Mouse (Mus musculus): ENCODE measurements around the gene Xylt1. TPM values are rescaled to one million over a fixed set of nuclear protein-coding genes. Genes with fewer than 3 reads are reported as not detected.
A peak's percentile ranks its signal among the peaks of the same experiment; 100 is the strongest.

Gene Xylt1
- polyA plus RNA-seq, 1 experiment from 2014 or later, result 2.9 TPM

- Histone ChIP-seq H3K4me3 (ENCODE audit: low read length) (no peak overlapping the region), H3K27me3 (replicated peaks; ENCODE audit: control insufficient read depth, insufficient read depth, low read length) (no peaks in the 10 kb centered on the region), H3K9ac (ENCODE audit: low read depth, low read length) (no peak overlapping the region), H3K4me1 (ENCODE audit: control insufficient read depth, insufficient read depth, low read depth, low read length) (peaks cover 2% of the 10 kb centered on the region), H3K27ac (ENCODE audit: low read depth, low read length) (no peak overlapping the region), H3K36me3 (ENCODE audit: control insufficient read depth, insufficient read depth, low read length) (no peaks in the 10 kb centered on the region), H3K9me3 (ENCODE audit: control insufficient read depth, low read length) (no peaks in the 10 kb centered on the region), H3K4me2 (ENCODE audit: low read length) (no peak overlapping the region)
- ATAC-seq, result no peak
- WGBS, result 90% methylated on average over 4 of the region's 4 CpGs
Measured at GRCm38 (mm10) chr7:117426366-117426765, 45.6 kb downstream of the Xylt1 start.

GRCm38 (mm10) chr7:117428690-117429224 lies 48.0 kb downstream of the Xylt1 start:
- H3K4me2 ChIP-seq (ENCODE audit: low read length), result no peak overlapping the region
- no peaks in the 10 kb centered on the region; the same call in 1 of the 2 replicates for H3K4me1 ChIP-seq (ENCODE audit: control insufficient read depth, insufficient read depth, low read depth, low read length)
- H3K36me3 ChIP-seq (ENCODE audit: control insufficient read depth, insufficient read depth, low read length), result no peaks in the 10 kb centered on the region
- 48% methylated on average over 8 of the region's 8 CpGs for WGBS
- no peaks in the 10 kb centered on the region for H3K27me3 ChIP-seq (replicated peaks; ENCODE audit: control insufficient read depth, insufficient read depth, low read length)
- H3K27ac ChIP-seq (ENCODE audit: low read depth, low read length), result no peak overlapping the region
- no peak overlapping the region for H3K4me3 ChIP-seq (ENCODE audit: low read length)
- no peak for ATAC-seq
- no peaks in the 10 kb centered on the region for H3K9me3 ChIP-seq (ENCODE audit: control insufficient read depth, low read length)
- no peak overlapping the region for H3K9ac ChIP-seq (ENCODE audit: low read depth, low read length)

GRCm38 (mm10) chr7:117429483-117429882 lies 48.7 kb downstream of the Xylt1 start:
- Histone ChIP-seq H3K9ac (ENCODE audit: low read depth, low read length) (no peak overlapping the region), H3K36me3 (ENCODE audit: control insufficient read depth, insufficient read depth, low read length) (no peaks in the 10 kb centered on the region), H3K27me3 (replicated peaks; ENCODE audit: control insufficient read depth, insufficient read depth, low read length) (no peaks in the 10 kb centered on the region), H3K4me2 (ENCODE audit: low read length) (no peak overlapping the region), H3K4me1 (ENCODE audit: control insufficient read depth, insufficient read depth, low read depth, low read length) (no peaks in the 10 kb centered on the region; the same call in 1 of the 2 replicates), H3K27ac (ENCODE audit: low read depth, low read length) (no peak overlapping the region), H3K4me3 (ENCODE audit: low read length) (no peak overlapping the region), H3K9me3 (ENCODE audit: control insufficient read depth, low read length) (no peaks in the 10 kb centered on the region)
- ATAC-seq, result no peak
- 84% methylated on average over 5 of the region's 5 CpGs for WGBS

GRCm38 (mm10) chr7:117429895-117430294 lies 49.1 kb downstream of the Xylt1 start:
- WGBS, result 65% methylated on average over 3 of the region's 3 CpGs
- no peaks in the 10 kb centered on the region; the same call in 1 of the 2 replicates for H3K4me1 ChIP-seq (ENCODE audit: control insufficient read depth, insufficient read depth, low read depth, low read length)
- ATAC-seq, result no peak
- no peaks in the 10 kb centered on the region for H3K9me3 ChIP-seq (ENCODE audit: control insufficient read depth, low read length)
- no peaks in the 10 kb centered on the region for H3K27me3 ChIP-seq (replicated peaks; ENCODE audit: control insufficient read depth, insufficient read depth, low read length)
- no peak overlapping the region for H3K9ac ChIP-seq (ENCODE audit: low read depth, low read length)
- H3K36me3 ChIP-seq (ENCODE audit: control insufficient read depth, insufficient read depth, low read length), result no peaks in the 10 kb centered on the region
- H3K4me3 ChIP-seq (ENCODE audit: low read length), result no peak overlapping the region
- H3K4me2 ChIP-seq (ENCODE audit: low read length), result no peak overlapping the region
- no peak overlapping the region for H3K27ac ChIP-seq (ENCODE audit: low read depth, low read length)

GRCm38 (mm10) chr7:117430361-117430935 lies 49.7 kb downstream of the Xylt1 start:
- Histone ChIP-seq H3K27me3 (replicated peaks; ENCODE audit: control insufficient read depth, insufficient read depth, low read length) (no peaks in the 10 kb centered on the region), H3K4me2 (ENCODE audit: low read length) (no peak overlapping the region)
- 86% methylated on average over 5 of the region's 5 CpGs for WGBS

GRCm38 (mm10) chr7:117433641-117434040 lies 52.9 kb downstream of the Xylt1 start:
- ATAC-seq, result no peak
- WGBS, result 63% methylated on average over 9 of the region's 9 CpGs

More at GRCm38 (mm10) chr7:117430361-117430935, 49.7 kb downstream of the Xylt1 start:
- Histone ChIP-seq H3K9me3 (ENCODE audit: control insufficient read depth, low read length) (no peaks in the 10 kb centered on the region), H3K27ac (ENCODE audit: low read depth, low read length) (no peak overlapping the region), H3K4me3 (ENCODE audit: low read length) (no peak overlapping the region), H3K36me3 (ENCODE audit: control insufficient read depth, insufficient read depth, low read length) (no peaks in the 10 kb centered on the region), H3K4me1 (ENCODE audit: control insufficient read depth, insufficient read depth, low read depth, low read length) (no peaks in the 10 kb centered on the region; the same call in 1 of the 2 replicates), H3K9ac (ENCODE audit: low read depth, low read length) (no peak overlapping the region)
- ATAC-seq, result no peak

GRCm38 (mm10) chr7:117435091-117435490 lies 54.3 kb downstream of the Xylt1 start:
- Histone ChIP-seq H3K9me3 (ENCODE audit: control insufficient read depth, low read length) (no peaks in the 10 kb centered on the region), H3K4me3 (ENCODE audit: low read length) (no peak overlapping the region), H3K27me3 (replicated peaks; ENCODE audit: control insufficient read depth, insufficient read depth, low read length) (no peaks in the 10 kb centered on the region), H3K4me1 (ENCODE audit: control insufficient read depth, insufficient read depth, low read depth, low read length) (peaks cover 7% of the 10 kb centered on the region), H3K27ac (ENCODE audit: low read depth, low read length) (peak overlapping the region; percentile 57), H3K4me2 (ENCODE audit: low read length) (no peak overlapping the region), H3K9ac (ENCODE audit: low read depth, low read length) (no peak overlapping the region), H3K36me3 (ENCODE audit: control insufficient read depth, insufficient read depth, low read length) (no peaks in the 10 kb centered on the region)
- WGBS, result 80% methylated on average over 3 of the region's 3 CpGs
- no peak for ATAC-seq

More at GRCm38 (mm10) chr7:117433641-117434040, 52.9 kb downstream of the Xylt1 start:
- no peaks in the 10 kb centered on the region for H3K9me3 ChIP-seq (ENCODE audit: control insufficient read depth, low read length)
- no peaks in the 10 kb centered on the region for H3K36me3 ChIP-seq (ENCODE audit: control insufficient read depth, insufficient read depth, low read length)
- peaks cover 1% of the 10 kb centered on the region for H3K4me1 ChIP-seq (ENCODE audit: control insufficient read depth, insufficient read depth, low read depth, low read length)
- peak overlapping the region; percentile 11; the same call in 1 of the 2 replicates for H3K27ac ChIP-seq (ENCODE audit: low read depth, low read length)
- no peak overlapping the region for H3K9ac ChIP-seq (ENCODE audit: low read depth, low read length)
- no peak overlapping the region for H3K4me2 ChIP-seq (ENCODE audit: low read length)
- H3K27me3 ChIP-seq (replicated peaks; ENCODE audit: control insufficient read depth, insufficient read depth, low read length), result no peaks in the 10 kb centered on the region
- no peak overlapping the region for H3K4me3 ChIP-seq (ENCODE audit: low read length)

GRCm38 (mm10) chr7:117435730-117436441 lies 55.1 kb downstream of the Xylt1 start:
- Histone ChIP-seq H3K9ac (ENCODE audit: low read depth, low read length) (no peak overlapping the region), H3K4me1 (ENCODE audit: control insufficient read depth, insufficient read depth, low read depth, low read length) (peaks cover 7% of the 10 kb centered on the region), H3K27ac (ENCODE audit: low read depth, low read length) (peak overlapping the region; percentile 57), H3K4me2 (ENCODE audit: low read length) (no peak overlapping the region), H3K27me3 (replicated peaks; ENCODE audit: control insufficient read depth, insufficient read depth, low read length) (no peaks in the 10 kb centered on the region), H3K36me3 (ENCODE audit: control insufficient read depth, insufficient read depth, low read length) (no peaks in the 10 kb centered on the region), H3K4me3 (ENCODE audit: low read length) (no peak overlapping the region), H3K9me3 (ENCODE audit: control insufficient read depth, low read length) (no peaks in the 10 kb centered on the region)
- ATAC-seq, result peak; percentile 88
- 81% methylated on average over 12 of the region's 12 CpGs for WGBS

- WGBS, result 87% methylated on average over 11 of the region's 11 CpGs
- Histone ChIP-seq H3K27me3 (replicated peaks; ENCODE audit: control insufficient read depth, insufficient read depth, low read length) (no peaks in the 10 kb centered on the region), H3K4me2 (ENCODE audit: low read length) (no peak overlapping the region), H3K9me3 (ENCODE audit: control insufficient read depth, low read length) (no peaks in the 10 kb centered on the region), H3K4me3 (ENCODE audit: low read length) (no peak overlapping the region), H3K9ac (ENCODE audit: low read depth, low read length) (no peak overlapping the region), H3K36me3 (ENCODE audit: control insufficient read depth, insufficient read depth, low read length) (no peaks in the 10 kb centered on the region), H3K4me1 (ENCODE audit: control insufficient read depth, insufficient read depth, low read depth, low read length) (peaks cover 7% of the 10 kb centered on the region), H3K27ac (ENCODE audit: low read depth, low read length) (no peak overlapping the region; the same call in 1 of the 2 replicates)
- ATAC-seq, result no peak
Measured at GRCm38 (mm10) chr7:117436892-117437291, 56.1 kb downstream of the Xylt1 start.
